Mouse (Mus musculus): Measurements from ENCODE around the gene Sumo1.

Gene Sumo1

DNA sequence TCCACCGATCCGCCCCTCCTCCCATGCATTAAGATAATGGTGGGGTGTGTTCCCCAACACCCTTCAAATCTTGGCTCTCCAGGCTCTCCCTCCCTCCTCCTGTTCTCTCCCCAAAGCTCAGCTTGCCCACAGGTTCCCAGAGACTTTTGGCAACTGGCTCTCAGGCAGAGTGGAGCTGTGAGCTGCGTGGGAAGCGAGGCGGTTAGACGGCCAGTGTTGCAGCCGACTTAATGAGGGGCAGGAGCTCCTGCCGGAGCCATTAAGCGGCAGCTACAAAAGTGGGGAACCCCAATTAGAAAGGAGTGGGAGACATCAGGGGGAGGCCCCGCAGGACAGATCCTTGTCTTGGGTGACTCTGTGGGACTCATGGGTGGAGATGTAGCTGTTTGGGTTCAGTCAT is 78.3 kb downstream of the Sumo1 start:
- peak; percentile 47 for DNase-seq

DNA sequence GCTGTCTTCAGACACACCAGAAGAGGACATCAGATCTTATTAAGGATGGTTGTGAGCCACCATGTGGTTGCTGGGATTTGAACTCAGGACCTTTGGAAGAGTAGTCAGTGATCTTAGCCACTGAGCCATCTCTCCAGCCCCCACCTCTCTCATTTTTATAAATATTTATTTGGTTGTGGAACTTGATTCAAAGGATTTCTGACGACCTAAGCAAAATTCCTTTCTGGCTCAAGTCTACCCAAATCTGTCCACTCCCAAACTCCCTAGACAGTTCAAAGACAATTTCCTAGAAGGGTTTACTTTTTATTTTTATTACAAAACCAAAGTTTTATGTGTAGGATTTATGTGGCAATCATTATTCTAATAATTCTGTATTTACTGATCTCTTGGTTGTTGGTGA is 81.4 kb downstream of the Sumo1 start:
- no peak for DNase-seq

DNA sequence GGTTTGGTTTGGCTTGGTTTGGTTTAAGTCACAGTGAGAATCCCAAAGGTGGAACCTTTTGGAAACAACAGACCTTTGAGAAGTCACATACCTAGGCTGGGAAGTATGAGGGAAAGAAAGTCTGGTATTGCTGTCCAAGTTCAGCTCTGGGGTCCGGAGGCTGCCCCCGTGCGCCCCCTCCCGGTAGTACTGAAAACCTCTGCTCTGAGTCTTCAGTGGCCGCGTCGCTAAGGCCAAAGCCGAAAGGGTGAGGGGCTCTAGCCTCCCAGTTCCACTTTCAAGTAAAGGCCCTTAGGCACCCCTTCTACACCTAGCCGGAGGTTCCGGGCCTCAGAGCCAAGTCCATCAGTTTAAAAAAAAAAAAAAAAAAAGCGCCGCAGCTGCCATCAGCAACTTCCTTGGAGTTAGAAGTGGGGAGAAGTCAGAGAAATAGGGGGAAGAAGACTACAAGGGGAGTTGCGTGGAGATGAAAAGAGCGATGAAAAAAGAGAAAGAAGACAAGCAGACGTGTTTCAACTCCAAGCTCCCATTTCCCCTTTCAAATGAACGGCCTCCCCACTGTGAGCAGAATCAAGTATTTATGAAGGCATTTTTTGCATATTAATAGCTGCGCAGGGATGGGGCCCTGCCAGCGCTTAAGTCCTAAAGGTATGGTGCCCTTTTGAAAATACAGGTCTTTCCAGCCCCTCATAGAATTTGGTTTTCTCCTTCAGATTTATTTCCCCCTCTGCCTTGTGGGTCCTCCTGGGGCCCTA is 85.8 kb downstream of the Sumo1 start:
- DNase-seq: peak; percentile 44

DNA sequence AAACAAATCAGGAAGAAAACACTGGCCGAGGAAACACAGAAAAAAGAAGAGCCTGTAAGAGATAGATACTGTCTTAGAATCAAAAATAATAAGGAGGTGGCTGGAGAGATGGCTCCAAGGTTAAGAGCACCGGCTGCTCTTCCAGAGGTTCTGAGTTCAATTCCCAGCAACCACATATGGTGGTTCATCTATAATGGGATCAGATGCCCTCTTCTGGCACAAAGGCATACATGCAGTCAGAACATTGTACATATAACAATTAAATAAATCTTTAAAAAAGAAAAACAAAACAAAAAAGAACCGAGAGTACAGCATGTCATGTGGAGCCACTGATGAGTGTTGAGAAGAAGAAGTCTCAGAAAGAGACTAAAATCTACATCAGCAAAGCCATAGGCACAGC is 89.8 kb downstream of the Sumo1 start:
- DNase-seq: no peak

DNA sequence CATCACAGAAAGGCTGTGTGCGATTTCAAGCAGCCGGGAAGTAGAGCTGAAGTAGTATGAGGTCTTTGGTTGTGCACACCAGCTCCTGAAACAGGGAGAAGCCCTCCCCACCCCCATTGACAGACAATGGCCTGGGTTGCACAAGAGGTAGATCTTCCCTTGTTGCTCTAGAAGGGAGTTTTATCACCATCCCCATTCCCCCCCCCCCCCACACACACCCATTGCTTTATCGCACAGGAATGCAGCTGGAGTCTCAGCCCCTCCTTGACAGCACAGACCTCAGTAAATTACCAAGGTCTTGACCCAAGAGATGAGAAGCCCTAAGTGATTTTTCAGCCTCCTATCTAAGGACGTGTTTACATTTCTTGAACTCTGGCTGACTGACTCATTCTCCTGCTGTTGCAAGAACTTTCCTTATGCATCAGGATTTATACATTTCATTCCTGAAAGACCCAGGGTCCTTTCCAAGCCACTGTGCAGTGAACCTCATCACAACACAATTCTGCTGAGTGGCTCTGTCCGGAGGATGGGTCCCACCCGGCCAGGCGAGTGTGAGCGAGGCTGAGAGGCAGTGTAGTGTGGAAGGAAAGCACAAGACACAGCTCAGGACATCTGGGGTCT is 90.4 kb downstream of the Sumo1 start:
- no peak for DNase-seq

DNA sequence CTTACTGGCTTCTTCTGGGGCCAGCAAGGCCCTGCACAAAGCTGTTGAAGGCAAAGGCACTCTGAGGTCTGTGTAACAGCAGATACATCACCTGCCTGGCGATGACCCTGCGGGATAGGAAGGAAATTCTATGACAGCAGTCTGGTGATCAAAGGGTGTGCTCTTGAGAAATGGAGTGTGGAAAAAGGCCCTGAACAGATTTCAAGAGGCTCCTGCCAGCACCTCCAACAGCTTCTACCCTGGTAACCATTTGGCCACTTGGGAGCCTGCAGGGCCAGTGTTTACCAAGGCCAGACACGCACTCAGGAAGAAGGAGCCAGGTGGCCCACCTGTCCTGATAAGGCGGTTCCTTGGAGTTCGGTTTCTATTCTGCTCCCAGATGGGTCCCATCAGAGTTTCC is 91.3 kb downstream of the Sumo1 start:
- no peak for DNase-seq

DNA sequence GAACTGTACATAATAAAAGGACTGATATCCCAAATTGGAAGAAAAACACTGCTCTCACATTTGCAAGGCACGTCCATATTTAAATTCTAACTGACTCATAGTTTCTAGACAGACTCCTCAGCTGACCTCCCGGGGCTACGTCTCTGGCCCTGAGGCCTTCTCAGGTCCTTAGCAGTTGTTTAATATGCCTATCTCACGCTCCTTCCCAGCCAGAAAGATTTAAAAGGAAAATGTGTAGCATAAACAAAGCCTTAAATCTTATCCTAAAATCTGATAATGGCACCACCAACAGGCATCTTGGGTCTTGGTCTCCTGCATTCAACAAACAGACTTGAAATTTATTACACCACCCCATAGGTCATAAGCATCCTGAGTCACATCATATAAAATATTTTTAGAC is 91.9 kb downstream of the Sumo1 start:
- no peak for DNase-seq

DNA sequence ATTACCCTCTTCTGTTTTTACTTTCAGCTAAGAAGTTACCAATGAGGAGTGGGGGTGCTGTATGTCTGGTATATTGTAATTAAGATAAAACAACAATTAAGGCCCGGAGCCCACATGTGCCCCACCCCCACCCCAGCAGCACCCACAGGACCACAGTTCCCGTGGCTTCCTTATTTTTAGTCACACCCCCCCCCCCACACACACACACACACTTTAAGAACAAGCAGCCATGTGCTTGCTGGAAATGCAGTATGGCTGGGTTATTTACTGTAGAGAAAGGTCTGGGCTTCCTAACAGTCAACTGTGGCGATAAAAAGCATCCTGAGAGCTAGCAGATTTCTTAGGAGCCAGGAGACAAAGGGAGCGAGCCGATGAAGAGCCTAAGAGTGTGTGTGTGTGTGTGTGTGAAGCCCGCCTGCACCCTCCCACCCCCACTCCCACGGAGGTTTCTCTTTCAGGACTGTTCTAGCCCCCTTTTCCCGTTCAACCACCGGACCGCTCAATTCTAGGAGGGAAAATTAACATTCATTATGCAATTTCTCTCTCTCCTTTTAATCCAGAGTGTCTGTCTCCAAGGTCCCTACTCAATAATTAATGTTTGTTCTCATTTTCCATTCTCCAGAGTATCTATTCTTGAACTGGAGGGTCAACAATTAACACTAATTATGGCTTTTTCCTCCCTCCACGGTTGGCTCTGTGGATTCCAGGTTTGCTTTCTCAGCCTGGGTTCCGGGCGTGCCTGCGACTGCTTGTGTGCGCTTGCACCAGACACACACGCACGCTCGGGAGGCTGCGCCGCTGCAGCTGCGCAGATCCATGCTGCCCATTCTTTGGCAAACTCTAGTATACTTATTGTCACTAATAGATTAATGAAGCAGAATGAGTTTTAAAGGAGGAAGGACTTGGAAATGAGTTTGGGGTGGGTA is 96.1 kb downstream of the Sumo1 start:
- DNase-seq: peak; percentile 36

DNA sequence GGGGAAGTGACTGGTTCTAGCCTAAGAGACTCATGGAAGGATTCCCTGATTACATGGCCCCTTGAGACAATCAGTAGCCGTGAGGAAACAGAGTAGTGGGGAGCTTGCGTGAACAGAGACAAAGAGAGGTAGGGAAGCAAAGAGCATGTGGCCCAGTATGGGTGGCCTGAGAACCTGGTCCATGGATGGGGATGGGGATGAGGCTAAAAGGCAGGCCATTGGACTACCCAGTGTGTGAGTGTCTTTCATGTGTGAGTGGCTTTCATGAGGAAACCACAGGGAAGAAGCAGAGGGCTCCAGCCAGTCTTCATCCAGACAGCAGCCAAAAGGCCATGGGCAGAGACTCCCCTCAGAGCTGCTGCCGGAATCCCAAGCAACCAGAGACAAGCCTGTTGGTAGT is 96.8 kb downstream of the Sumo1 start:
- no peak for DNase-seq

DNA sequence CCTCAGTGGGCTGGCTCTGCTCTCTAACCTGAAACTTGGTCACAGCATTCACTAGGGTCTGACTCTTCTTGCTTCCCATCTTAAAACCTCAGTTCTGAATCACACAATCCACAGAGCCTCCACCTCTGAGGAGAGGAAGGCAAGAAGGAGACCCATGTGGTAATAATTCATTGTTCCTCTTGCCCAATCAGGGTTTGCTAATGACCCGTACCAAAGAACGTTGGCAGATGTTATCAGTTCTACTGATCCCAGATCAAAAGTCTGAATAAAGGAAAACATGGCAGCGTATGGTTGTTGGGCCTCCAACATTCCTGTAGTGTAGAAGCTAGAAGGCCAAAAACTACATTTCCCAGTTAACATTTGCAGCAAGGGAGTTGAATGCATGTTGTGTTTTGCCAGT is 99.1 kb downstream of the Sumo1 start:
- DNase-seq: no peak

DNA sequence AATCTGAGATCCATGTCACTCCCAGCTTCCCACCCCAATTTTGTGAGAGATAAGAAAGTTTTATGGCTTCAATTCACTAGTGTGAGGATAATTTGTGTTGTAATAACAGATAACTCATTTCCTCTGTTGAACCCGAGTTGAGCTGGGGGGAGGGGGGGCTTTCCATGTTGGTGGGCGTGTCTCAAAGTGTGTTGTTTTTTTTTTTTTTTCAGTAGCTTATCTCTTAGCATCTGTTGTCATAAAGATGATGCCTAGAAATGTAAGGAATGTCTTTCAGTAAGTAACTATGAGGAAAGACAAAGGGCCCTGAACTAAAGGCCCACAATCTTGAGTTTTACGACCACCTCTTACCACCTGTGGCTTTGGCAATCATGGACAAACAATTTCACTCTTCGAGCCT is 99.9 kb downstream of the Sumo1 start:
- no peak for DNase-seq

DNA sequence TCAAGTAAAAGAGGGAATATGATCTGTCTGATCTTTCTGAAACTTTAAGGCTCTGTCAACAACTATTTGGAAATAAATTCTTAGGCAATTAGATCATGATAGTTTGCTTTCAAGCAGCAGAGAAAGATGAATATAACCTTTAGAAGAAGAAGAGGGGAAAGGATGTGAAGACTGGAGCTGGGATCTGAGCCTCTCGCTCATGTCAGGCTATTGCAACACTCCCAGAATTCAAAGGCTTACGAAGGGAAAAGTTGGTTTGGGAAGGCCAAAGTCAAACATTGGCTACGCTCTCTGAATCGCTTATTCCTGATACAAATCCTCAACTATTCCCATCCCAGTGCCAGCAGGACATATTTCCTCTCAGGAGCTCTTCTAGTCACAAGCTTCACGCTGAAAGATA is 101.3 kb downstream of the Sumo1 start:
- DNase-seq: no peak

DNA sequence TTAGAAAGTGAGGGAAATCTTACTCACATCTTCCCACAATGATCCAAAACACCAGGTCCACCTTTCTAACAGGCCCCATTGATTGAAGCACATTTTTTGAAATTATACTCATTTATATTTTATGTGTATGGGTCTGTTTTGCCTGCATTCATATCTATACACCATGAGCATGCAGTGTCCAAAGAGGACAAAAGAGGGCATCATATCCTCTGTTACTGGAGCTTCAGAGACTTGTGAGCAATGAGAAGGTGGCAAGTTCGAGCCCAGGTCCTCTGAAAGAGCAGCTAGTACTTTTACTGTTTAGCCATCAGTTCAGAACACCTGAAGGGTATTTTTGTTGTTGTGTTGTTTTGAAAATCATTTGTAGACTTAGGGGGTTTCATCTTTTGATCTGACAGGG is 102.4 kb downstream of the Sumo1 start:
- DNase-seq: no peak

DNA sequence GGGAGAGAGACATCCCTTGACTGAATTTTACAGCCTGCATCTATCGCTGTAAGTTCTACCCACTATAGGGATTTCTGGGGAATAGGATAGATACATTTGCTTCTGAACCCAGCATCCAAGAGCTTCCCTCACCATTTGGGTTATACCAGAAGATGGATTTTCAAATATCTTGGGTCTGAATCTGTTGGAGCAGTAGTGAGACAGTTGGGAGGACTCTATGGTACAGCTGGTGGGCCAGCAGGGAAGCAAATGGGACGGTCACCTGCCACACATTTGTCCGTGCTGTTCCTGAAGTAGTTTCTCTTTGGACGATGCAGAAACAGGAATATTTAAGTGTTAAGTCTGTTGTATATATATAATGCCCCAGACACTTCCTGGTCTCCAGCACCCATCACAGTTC is 103.1 kb downstream of the Sumo1 start:
- no peak for DNase-seq

DNA sequence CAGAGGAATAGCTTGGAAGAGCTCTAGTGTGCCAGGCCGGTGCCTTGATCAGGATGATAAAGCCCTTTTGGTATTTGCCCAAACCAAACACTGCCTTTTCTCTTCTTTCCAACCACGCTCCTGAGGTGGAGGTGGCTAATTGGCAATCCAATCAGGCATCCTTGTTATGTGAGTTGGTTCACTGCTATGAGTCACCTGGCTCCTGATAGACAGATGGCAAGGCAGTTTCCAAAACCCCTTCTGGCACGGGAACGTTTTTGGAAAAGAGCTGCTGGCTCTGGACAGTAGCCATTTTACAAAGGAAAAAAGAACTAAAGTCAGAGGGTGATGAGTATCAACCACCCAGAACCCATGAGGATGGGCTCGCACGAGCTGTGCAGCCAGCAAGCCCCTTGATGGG is 103.7 kb downstream of the Sumo1 start:
- DNase-seq: peak; percentile 36

DNA sequence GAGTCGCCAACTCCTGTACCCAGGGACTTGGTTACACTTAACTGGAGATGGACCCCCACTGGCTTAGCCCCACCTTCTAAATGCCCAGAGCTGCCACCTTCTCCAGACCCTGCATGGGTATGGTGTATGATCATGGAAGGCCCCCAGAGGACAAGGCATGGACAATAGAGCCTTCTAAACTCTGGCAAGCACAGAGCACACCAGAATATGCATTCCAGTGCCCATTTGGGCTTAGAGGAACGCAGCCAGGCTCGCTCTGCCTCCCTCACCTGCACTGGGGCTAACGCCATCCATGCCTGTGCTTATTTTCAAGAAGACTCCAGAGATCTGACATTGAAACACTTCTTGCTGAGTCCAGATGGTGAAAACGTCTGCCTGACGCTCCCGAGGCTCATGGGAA is 104.4 kb downstream of the Sumo1 start:
- DNase-seq: no peak

DNA sequence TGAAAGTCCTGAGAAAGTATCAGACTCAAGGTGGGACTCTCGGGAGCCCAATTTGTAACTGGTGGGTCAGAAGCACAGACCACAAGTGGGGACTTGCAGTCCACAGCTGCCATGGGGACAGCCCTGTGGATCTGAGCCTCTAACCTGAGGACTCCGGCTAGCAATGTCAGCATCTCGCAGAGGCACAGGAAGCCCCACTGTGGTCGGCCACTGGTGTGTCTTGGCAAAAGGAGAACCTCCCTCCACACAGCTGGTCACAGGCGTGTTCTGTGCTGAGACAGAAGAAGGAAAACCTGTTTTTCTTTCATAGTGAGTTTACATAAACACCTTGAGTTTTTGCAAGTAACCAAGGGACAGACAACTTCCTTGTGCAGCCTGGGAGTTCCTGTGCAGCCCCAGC is 104.8 kb downstream of the Sumo1 start:
- DNase-seq: no peak

DNA sequence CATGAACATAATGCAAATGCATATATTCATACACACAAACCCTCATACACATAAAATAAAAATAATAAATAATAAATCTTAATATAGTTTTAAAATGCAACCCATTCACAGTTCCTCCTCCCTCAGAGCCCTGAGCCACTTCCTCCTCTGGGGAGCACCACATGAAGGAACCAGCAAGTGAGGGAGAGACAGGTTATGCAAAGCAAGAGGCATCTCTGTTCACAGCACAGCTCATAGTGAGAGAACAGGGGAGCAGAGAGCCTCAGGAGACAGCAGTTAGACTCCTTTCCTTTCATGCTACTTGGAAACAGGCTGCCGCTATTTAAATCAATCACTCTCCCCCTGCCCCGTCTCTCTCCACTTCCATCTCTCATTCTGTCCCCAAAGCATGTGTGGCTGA is 107.1 kb downstream of the Sumo1 start:
- no peak for DNase-seq

DNA sequence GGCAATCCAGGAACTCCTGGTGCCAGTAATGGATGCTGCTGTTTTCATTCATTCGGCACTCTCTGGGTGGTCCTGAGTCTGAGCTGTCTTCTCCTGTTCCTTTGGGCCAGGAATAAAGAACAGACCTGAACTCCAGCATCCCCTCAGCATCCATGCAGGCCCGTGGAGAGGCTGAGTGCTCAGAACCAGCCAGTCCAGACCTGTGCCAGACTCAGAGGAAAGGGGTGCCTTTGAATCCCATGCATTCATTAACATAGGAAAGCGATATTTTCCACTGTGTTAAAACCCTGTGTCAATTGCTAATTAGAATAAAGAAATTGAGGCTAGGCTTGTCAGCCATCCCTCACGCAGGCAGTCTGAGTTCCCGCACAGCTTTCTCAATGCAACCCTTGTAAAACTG is 116.9 kb downstream of the Sumo1 start:
- no peak for DNase-seq

DNA sequence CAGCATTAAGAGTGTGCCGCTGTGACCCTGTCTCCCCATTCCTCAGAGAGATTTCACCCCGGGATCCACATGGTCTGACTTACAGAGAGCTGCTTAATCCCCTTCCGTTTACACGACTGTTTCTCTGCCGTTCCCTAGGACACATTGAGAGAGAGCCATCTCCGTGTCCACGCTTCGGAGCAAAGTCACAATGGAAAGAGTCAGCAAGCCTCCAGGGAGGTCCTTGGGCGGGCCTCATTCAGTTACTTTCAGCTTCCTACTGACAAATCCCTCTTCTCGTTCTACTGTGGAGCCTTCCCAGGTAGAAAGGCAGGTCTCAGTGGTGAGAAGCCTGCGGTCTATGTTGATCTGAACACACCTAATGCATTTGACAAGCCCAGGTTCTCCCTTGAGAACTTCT is 119.6 kb downstream of the Sumo1 start:
- no peak for DNase-seq

DNA sequence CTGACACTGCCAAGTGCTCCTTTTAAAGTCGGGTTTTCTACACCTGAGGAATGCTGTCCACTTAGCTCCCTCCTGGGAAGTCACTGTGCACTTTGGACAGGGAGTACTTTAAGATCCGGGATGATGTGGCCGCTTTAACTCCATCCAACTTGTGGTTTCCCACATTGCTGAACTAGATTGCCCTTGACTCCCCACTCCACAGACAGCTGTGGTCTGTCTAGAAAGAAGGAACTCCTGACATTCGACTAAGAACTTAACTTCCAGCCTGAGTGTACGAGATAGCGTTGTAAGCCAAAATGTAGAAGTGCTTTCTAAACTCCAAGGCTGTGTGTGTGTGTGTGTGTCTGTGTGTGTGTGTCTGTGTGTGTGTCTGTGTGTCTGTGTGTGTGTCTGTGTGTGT is 120.4 kb downstream of the Sumo1 start:
- no peak for DNase-seq

DNA sequence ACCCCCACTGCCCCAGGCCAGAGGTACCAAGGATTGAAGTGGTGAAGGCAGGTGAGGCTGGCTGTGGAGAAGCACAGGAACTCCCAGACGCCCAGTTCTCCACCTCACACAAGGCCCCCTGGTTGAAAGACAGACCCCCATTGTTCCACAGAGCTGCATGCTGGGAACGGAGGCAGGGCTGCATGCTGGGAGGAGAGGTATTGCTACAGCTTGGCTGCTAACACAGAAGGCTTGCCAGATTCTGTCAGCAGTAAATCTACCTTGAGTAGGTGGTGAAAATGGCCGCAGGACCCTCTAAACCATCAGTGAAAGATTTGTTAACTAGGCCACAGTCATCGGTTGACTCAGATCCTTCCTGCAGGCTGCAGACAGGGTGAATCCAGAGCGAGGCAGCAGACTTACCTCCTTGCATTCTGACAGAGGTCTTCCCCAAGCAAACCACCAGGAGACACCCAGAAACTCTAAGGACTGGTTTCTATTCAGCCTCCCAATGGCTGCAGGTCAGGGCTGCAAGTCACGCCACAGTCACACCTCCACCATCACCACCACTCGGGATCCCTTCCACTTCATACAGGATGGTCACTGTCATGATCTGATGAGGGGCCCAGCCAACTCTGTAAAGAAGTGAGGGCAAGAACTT is 121.5 kb downstream of the Sumo1 start:
- no peak for DNase-seq

DNA sequence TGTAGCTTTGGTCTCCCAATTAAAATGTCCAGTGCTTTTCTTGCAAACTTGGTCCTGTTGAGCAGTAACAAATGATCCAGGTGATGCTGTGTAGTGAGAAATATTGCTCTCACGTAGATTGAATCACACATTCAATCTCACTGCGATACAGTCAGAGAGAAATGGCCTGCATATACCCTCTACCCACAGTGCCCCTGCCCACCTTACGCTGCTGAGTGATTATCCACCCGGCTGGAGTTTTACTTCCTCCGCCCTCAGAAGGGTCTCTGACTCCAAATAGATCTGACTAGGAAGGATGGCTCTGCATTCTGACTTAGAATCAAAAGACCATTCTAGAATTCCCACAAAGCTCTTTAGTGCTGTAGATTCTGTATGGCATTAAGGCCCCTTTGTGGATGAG is 122.1 kb downstream of the Sumo1 start:
- no peak for DNase-seq

DNA sequence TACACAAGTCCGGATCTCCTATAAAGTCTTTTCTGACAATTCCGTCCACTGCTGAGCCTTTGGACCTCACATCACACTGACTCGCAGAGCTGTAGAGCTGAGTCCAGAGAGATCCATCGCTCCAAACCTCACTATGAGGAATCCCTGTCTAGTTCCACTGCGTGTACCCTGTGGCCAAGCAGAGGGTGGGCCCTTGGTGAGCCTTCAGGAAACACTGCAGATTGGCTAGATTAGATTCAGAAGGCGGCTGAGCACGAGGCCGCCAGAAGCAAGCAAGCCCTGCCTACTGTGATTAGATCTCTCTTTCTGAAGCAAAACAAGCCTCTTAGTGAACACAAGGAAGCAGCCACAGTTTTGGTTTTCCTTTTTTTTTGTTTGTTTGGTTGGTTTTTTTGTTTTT is 126.7 kb downstream of the Sumo1 start:
- no peak for DNase-seq

All from right cerebral cortex, postnatal 25 days (tissue).